Mouse (Mus musculus) stomach, embryonic 16.5 days (tissue): ENCODE measurements around the gene Pde6d. TPM values are rescaled to one million over a fixed set of nuclear protein-coding genes. Genes with fewer than 3 reads are reported as not detected.
A peak's percentile ranks its signal among the peaks of the same experiment; 100 is the strongest.

Source experiments
- ATAC-seq: fragments of 200-750 bp; cut with Nextera tagmentation; 2 replicates; pipeline ENCODE4 v1.8.0; 2017; ENCODE audit warnings: moderate number of reproducible peaks, moderate TSS enrichment; ENCODE audit not compliant: insufficient read depth, low FRiP score
- H3K27ac ChIP-seq: fragments of 300-500 bp; sonication (generic); 2 replicates; pipeline ENCODE4 v1.5.1; 2014; ENCODE audit warnings: low read length
- H3K27me3 ChIP-seq: fragments of 300-500 bp; sonication (generic); 2 replicates; pipeline ENCODE4 v1.6.1; 2014; ENCODE audit warnings: low read length, control low read depth, mixed read lengths; ENCODE audit not compliant: control insufficient read depth, insufficient read depth
- H3K36me3 ChIP-seq: fragments of 300-500 bp; sonication (generic); 2 replicates; pipeline ENCODE4 v1.6.1; 2014; ENCODE audit warnings: low read length; ENCODE audit not compliant: control insufficient read depth, insufficient read depth
- H3K4me1 ChIP-seq: fragments of 300-500 bp; sonication (generic); 2 replicates; pipeline ENCODE4 v1.6.1; 2014; ENCODE audit warnings: low read length, control low read depth, mixed read lengths; ENCODE audit not compliant: control insufficient read depth, insufficient read depth
- H3K4me2 ChIP-seq: fragments of 300-500 bp; sonication (generic); 2 replicates; pipeline ENCODE4 v1.6.1; 2014; ENCODE audit warnings: low read depth, low read length, mixed read lengths
- H3K4me3 ChIP-seq: fragments of 300-500 bp; sonication (generic); replicated peaks from 2 replicates; pipeline ENCODE4 v1.5.1; 2014; ENCODE audit warnings: mild to moderate bottlenecking, low read length
- H3K9ac ChIP-seq: fragments of 300-500 bp; sonication (generic); 2 replicates; pipeline ENCODE4 v1.6.1; 2014; ENCODE audit warnings: low read length
- H3K9me3 ChIP-seq: fragments of 300-500 bp; sonication (generic); replicated peaks from 2 replicates; pipeline ENCODE4 v1.6.1; 2016; ENCODE audit warnings: low read length, control low read depth; ENCODE audit not compliant: control insufficient read depth
- WGBS: fragments of 180-500 bp; shearing (Covaris S2); extraction: QIAGEN DNeasy Blood & Tissue Kit; methylation state at CpG from one replicate; pipeline ENCODE4 v1.1.7; 2014; 5-methylcytosine and 5-hydroxymethylcytosine counted together
- polyA plus RNA-seq: library from polyadenylated mRNA; unstranded; fragments of >200 nt; fragmentation: Nextera tagmentation; extraction: Ambion mirVana; gene quantifications from 2 replicates; pipeline ENCODE4 v1.2.1, GENCODE M21; 2015

Gene Pde6d
- polyA plus RNA-seq, 1 experiment from 2014 or later, result 42.9 TPM

- H3K4me2 ChIP-seq, result no peak overlapping the region
- ATAC-seq, result peak; percentile 54
- H3K36me3 ChIP-seq, result no peaks in the 10 kb centered on the region
- H3K9me3 ChIP-seq, result no peaks in the 10 kb centered on the region
- peaks cover 50% of the 10 kb centered on the region for H3K4me1 ChIP-seq
- H3K9ac ChIP-seq, result peak overlapping the region; percentile 62
- peak overlapping the region; percentile 94 for H3K27ac ChIP-seq
- H3K27me3 ChIP-seq, result no peaks in the 10 kb centered on the region
- WGBS, result 35% methylated on average over 3 of the region's 3 CpGs
- no peak overlapping the region for H3K4me3 ChIP-seq
Measured at GRCm38 (mm10) chr1:86497986-86498385, 84.4 kb downstream of the Pde6d start.

GRCm38 (mm10) chr1:86497361-86497760 is 85.1 kb downstream of the Pde6d start:
- no peak for ATAC-seq
- 57% methylated on average over 5 of the region's 5 CpGs for WGBS
- peaks cover 48% of the 10 kb centered on the region for H3K4me1 ChIP-seq

GRCm38 (mm10) chr1:86496340-86496739 is 86.1 kb downstream of the Pde6d start:
- H3K36me3 ChIP-seq, result no peaks in the 10 kb centered on the region
- no peaks in the 10 kb centered on the region for H3K9me3 ChIP-seq
- H3K27me3 ChIP-seq, result no peaks in the 10 kb centered on the region
- no peak overlapping the region for H3K27ac ChIP-seq
- H3K9ac ChIP-seq, result no peak overlapping the region
- peaks cover 50% of the 10 kb centered on the region for H3K4me1 ChIP-seq
- no peak overlapping the region for H3K4me2 ChIP-seq
- ATAC-seq, result no peak
- no peak overlapping the region for H3K4me3 ChIP-seq
- 94% methylated on average over 4 of the region's 4 CpGs for WGBS

More at GRCm38 (mm10) chr1:86497361-86497760, 85.1 kb downstream of the Pde6d start:
- H3K4me2 ChIP-seq, result no peak overlapping the region
- H3K27me3 ChIP-seq, result no peaks in the 10 kb centered on the region
- H3K9ac ChIP-seq, result peak overlapping the region; percentile 62
- no peak overlapping the region for H3K4me3 ChIP-seq
- no peaks in the 10 kb centered on the region for H3K9me3 ChIP-seq
- H3K27ac ChIP-seq, result peak overlapping the region; percentile 94
- no peaks in the 10 kb centered on the region for H3K36me3 ChIP-seq

- Histone ChIP-seq H3K27ac (no peak overlapping the region), H3K4me2 (no peak overlapping the region), H3K9ac (0 out of 2 replicates have a peak overlapping the region, but pooled peaks have one; percentile 3), H3K36me3 (no peaks in the 10 kb centered on the region), H3K27me3 (no peaks in the 10 kb centered on the region), H3K4me1 (peaks cover 41% of the 10 kb centered on the region), H3K4me3 (no peak overlapping the region), H3K9me3 (no peaks in the 10 kb centered on the region)
- WGBS, result 74% methylated on average over 3 of the region's 3 CpGs
- no peak for ATAC-seq
Measured at GRCm38 (mm10) chr1:86493783-86494182, 88.6 kb downstream of the Pde6d start.

Other genes with a start within 250 kb of the Pde6d start
- gene Ncl, start 223.2 kb downstream of the Pde6d start, polyA plus RNA-seq, result 346 and 382 TPM in 2 replicates
- not detected in 2 replicates for gene Nmur1, start 156.4 kb downstream of the Pde6d start, polyA plus RNA-seq
- not detected in 2 replicates for gene Tex44, start 156.3 kb downstream of the Pde6d start, polyA plus RNA-seq
- 1,914 and 2,170 TPM in 2 replicates for gene Ptma, start 55.9 kb downstream of the Pde6d start, polyA plus RNA-seq
- gene Cops7b, start 275 bp upstream of the Pde6d start, polyA plus RNA-seq, result 32.5 and 32.6 TPM in 2 replicates
- gene Nppc, start 87.9 kb upstream of the Pde6d start, polyA plus RNA-seq, result 3.4 and 4.6 TPM in 2 replicates
- gene Dis3l2, start 121.2 kb upstream of the Pde6d start, polyA plus RNA-seq, result 22.1 and 22.8 TPM in 2 replicates